Mouse (Mus musculus) right cerebral cortex, adult 2 months (tissue): ENCODE results near the gene Lin52.
"Not testable (repeated sequence)": the region's sequence is repeated elsewhere in the genome, so short reads cannot be mapped to it uniquely, and the experiment has no call there.

Source experiments
- DNase-seq, 2 experiments: peaks; one replicate each; pipeline ENCODE4 v3.0.0; 2021 to 2022; ENCODE audit warnings: low spot score in 2 of 2

The Lin52 gene

GRCm38 (mm10) chr12:84539537-84539936 is 88.3 kb downstream of the Lin52 start:
- DNase-seq, result not testable (repeated sequence)

GRCm38 (mm10) chr12:84541391-84541958 is 90.3 kb downstream of the Lin52 start:
- DNase-seq, result no peak

DNA sequence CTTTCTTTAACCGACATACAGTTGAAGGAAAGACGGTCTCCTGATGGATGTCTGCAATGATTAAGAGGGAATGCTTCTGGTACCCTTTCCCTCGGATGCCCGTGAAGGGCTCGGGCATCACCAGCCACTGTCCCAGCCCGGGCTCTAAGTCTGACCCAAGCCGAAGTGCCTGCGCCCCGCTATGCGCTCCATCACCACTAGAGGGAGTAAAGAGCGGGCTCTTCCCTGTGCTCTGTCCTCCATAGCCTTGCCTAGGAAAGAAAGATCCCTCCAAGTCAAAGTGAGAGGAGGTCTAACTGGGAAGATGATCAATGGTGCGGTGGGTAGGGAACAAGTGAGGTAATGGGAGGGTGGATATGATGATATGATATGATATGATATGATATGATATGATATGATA is 94.8 kb downstream of the Lin52 start:
- peak; percentile 48 to 62 for DNase-seq

- no peak for DNase-seq
These were observed 95.4 kb downstream of the Lin52 start for GRCm38 (mm10) chr12:84546577-84547085.

DNA sequence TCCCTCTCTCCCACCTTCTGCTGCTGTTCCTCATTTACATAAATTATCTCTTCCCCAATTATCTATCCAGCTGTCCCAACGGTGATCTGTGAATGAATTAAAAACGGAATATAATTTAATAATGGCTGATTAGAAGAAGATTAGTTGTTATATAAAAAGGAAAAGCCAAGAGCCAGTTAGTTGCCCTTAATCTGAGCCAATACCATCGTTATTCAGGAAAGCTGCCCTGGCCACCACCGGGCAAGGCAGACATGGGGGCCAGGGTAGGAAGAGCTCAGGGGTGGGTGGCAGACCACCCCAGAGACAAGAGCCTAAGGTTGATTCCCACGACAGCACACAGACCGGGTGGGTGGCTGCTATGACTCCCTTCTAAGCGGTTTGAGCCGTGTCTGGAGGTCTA is 97.0 kb downstream of the Lin52 start:
- DNase-seq, result no peak

DNA sequence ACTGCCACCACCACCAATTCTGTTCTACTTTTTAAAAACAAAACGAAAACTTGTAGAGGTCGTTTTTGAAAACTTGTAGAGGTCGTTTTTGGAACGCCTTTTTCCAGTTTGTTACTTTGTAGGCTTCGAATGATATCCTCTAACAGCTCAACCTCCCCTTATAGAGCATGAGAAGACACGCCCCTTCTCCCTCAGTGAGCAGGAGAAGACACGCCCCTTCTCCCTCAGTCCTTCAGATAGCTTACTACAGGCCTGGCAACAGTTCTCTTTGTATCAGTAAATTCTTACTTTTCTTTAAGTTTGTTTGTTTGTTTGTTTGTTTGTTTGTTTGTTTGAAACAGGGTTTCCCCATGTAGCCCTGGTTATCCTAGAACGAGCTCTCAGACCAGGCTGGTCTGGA is 104.0 kb downstream of the Lin52 start:
- DNase-seq, result no peak

DNA sequence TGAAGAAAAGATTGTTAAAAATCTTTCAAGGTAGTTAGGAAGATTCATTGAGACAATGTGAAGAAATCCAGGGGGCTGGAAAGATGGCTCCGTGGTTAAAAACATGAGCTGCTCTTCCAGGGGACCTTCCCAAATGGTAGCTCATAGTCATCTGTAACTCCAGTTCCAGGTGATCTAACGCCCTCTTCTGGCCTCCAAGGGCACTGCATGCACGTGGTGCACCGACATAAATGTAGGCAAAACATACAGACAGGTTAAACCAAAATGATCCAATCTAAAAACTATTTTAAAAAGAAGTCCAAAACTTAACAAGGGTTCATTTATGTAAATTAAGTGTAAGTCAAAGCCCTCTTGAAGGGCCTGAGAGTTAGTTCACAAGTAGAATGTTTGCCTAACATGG is 111.3 kb downstream of the Lin52 start:
- no peak for DNase-seq

GRCm38 (mm10) chr12:84567576-84567975 is 116.4 kb downstream of the Lin52 start:
- no peak for DNase-seq

DNA sequence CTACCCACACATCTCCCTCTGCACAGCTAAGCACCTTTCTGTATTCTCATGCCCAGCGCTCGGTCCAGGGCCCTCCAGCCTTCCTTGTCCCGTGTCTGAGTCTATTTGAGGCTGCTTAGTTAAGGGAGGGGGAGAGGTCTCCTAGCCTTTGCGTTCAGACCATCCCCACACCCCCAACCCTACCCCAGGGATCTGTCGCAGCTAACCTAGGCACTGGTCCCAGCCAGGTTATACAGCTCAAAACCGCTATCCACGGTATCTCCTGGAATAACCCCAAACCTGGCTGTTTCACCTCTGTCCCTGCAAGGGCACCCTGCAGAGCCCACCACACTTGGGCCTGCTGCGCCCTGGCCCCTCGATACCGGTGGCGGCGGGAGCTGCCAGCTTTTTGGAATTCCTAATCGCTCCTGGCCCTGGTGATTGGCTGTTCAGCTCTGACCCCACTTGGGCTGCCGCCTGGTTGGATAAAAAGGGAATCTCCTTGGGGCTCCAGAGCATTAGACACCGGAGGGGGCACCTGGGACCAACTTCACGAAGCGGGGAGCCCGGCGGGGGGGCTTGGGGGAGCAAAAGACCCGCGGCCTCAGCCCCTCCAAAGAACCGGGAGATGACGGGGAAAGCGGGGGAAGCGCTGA is 118.2 kb downstream of the Lin52 start, which contains the start of gene Vsx2:
TSS of gene Vsx2 (plus strand) at position 427 of the 635 bp plus-strand sequence.
- DNase-seq, result no peak

DNA sequence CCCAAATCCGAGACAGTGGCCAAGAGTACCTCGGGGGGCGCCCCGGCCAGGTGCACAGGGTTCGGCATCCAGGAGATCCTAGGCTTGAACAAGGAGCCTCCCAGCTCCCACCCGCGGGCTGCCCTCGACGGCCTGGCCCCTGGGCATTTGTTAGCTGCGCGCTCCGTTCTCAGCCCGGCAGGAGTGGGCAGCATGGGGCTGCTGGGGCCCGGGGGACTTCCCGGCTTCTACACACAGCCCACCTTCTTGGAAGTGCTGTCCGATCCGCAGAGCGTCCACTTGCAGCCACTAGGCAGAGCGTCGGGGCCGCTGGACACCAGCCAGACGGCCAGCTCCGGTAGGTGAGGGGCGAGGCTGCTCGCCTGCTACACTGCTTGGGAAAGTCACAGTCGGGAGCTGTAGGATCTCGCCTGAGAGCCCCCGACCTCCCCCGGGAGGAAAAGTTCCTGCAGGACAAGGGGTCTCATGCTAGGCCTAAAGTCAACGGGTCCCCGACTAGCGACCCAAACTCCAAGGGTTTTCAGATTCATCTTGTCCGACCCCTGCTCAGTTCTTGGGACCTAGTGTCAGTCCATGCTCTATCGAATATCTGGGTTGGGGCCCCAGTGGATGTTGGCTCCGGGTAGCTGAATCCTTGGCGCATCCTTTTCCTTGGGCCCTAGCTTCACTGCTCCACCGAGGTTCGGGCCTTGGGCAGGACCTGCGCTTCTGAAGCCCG is 118.9 kb downstream of the Lin52 start:
- DNase-seq, result no peak

DNA sequence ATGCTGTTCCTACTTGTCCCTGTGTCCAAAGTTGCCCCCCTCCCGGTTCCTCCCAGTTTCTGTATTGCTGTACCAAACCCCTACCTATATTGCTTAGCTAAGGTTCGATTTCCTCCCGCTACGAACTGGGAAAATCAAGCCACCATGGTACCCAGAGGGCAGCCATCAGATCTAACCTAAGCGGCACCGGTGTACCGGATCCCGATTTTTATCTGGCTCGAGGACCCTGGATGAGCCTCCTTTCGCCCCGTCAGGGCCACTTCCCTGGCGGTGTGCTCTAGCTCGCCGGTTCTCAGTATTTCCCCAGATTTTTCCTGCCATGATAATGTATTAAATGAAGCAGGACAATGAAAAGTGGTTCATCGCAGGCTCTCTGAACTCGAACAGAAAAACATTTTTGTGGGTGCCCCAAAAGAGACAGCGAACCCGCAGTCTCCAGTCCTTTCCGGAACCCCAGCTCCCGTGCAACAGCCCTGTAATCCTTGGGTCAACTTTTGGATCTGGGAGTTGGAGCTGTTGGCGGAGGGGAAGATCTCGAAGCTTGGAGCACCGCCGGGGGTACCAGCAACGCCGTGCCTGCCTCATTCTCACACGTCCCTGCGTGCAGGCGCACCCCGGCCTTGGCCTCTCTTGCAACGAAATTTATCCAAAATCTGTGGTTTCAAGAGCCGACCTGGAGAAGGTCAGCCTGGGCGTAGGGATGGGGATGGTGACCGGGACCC is 119.6 kb downstream of the Lin52 start:
- no peak for DNase-seq

DNA sequence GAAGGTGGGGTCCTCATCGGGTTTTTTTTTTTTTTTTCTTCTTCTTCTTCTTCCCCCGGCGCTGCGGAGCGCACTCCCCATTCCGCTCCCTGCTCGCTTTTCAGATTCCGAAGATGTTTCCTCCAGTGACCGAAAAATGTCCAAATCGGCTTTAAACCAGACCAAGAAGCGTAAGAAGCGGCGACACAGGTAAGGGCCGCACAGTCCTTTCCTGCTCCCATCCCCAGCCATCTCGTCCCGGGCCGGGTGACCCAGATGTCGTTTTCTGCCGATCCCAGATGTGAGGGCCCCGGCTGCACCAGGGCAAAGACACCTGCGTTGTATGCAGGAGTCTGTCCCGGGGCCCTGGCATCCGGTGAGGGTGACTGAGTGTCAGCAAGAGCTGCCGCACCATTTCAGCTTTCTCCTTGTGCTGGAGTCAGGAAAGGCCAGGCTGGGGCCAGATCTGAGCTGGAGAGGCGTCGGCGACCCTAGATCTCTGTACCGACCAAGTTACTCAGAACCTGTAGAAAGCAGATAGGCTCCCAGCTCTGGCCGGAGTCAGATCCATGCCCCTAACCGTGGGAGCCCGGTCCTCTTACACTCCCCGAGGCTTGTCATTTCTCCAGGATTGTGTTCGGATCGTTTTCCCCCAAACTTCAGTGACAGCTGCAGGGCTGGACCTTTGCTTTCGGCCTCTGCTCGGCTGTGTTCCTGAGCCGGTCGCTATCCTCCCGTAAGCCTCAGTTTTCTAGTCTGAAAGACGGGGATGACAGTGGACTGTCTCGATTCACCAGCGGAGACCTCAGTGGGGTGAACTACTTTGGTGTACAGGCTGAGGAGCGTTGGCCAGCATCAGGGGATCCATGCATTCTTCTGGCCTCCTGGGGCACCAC is 120.5 kb downstream of the Lin52 start:
- DNase-seq, result peak in 1 of 2 experiments; percentile 10

DNA sequence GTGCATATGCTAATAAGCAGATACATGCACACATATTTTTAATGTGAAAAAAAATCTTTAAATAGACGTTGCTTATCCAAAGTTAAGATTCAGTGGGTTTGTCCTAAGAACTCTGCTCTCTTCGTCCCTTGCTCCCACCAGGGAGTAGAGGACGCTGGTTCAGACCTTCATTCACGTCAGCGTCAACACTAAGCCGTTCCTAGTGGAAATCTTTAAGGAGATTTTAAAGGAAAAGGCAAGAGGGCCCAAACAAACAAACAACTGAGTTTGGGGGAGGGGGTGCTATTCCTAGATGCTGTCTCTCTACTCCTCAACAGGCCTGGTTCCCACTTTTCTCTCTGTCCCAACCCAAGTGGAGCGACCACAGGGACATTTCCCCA is 121.1 kb downstream of the Lin52 start:
- DNase-seq, result no peak

DNA sequence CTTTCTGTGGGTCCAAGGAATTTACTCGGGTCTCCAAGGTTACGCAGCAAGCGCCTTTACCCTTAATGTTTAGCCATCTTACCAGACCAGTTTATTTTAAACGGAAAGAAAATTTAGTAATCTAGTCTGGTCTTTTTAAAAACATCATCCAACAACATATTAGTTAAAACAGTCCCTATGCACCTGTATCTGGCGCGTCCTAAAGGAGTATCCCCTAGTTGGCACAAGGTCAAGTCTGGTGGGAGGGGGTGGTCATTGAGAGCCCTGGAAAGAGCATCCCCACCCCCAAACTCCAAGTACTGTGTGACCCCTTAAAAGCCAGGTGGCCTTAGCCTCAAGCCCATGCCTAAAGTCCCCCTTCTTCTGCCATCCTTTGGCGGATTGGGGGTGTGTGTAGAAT is 121.9 kb downstream of the Lin52 start:
- no peak for DNase-seq

DNA sequence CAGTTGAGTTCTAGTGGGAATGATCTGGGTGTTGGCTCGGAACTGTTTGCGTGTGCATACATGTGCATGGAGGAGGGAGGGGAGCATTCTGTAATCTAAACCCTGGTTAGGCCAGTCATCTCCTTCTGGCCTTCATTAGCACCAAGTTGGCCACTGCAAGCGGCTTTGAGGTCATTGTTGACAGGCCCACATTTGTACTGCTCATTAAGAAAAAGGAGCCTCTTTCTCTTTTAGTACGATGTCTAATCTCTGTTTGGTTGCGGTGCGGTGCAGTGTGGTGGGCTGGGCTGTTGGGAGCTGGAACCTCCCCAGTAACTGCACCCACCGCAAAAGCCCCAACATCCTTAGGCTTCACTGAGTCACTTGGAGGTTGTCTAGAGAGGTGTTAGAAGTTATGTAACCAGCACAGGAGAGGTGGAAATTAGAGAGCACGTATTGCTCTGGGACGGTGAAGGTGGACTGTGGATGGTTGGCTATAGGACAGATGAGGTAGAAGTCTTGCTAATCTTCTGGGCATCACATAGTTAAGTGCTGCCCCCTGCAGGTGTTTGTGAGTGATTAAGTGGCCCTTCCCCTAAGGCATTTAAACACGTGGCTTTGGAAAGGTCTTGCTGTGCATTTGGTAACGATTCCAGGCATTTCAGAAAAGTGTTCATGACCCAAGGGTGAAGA is 126.7 kb downstream of the Lin52 start:
- no peak for DNase-seq

DNA sequence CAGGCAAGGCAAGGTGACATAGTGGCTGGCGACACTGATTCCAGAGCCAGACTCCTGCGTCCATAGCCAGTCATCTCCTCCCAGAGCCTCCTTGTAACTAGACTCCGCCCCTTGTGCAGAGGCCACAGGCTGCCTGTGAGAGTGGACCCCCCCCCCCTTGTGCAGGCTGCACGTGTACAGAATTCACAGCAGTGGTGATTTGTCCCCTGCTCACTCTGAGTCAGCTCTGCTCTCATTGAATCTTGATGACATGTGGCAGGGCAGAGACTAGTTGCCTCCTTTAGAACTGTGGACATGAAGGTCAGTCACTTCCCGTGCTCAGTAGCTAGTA is 127.2 kb downstream of the Lin52 start:
- no peak for DNase-seq

GRCm38 (mm10) chr12:84581285-84581684 is 130.1 kb downstream of the Lin52 start:
- DNase-seq, result no peak

DNA sequence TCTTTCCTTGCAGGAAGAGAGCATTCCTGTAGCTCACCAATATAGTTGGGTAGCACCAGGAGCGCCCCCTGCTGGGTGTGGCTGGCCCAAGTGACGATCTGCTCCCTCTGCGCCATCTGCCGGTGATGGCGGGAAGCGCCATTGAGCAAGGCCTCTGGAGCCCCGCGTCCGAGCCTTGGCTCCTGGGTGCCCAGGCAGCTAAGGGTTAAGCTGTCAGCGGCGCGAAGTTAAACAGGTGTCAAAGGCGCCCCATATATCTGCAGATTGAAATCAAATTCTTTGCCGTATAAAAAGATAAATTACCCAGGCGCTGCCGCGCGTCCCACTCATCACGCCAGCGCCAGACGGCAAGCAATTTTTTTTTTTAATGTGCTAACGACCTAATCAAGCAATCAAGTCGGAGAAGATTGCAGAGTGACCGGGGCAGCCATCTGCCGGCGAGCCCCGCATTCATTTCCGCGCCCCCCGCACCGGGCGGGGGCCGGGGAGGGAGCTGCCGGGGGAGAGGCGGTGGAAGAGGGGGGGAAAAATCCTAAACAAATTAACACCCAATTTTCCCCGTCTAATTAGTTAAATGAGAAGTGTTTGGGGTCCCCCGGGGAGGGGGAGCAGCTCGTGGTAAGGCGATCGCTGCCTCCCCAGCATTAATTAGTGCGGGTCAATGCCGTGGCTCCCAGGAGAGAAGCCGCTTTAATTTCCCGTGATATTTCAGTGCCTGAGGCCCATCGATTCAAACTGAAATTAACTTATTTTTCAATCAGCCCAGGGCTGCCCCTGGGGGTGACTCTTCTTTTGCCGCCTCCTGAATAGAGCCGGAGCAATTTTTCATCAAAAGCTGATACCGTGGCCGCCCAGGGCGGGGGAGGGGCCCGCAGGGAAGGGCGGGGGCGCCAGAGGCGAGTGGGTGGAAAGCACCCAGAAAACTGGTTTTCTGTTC is 138.9 kb downstream of the Lin52 start:
- peak; percentile 97 to 98 for DNase-seq
